Mouse (Mus musculus) frontal cortex, adult (tissue): Measurements from ENCODE around the gene Tmem132c.
"Not testable (repeated sequence)": the region's sequence is repeated elsewhere in the genome, so short reads cannot be mapped to it uniquely, and the experiment has no call there.

Experiments
- ATAC-seq: cut with Nextera tagmentation; 2 replicates; pipeline ENCODE4 v1.9.2; 2017; ENCODE audit warnings: mild to moderate bottlenecking, moderate library complexity, mixed read lengths; ENCODE audit not compliant: low TSS enrichment

Gene Tmem132c

DNA sequence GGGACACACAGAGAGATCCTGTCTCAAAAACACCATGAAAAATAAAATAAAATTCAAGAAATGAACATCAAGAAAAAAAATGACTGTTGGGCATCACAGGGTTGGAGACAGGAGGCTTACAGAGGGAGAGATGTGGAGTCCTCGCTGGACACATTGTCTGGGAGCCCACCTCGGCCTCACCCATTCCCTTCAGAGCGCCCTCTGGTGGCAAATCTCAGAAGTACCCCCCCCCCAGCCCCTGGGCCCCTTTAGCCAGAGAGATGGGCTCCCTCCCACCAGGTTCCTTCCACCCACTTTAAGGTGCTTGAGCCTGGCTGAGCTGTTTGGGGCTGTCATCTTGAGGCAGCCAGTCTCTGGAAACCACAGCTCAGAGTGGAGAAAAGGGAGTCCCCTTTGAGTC is 99.5 kb downstream of the Tmem132c start:
- ATAC-seq = no peak

DNA sequence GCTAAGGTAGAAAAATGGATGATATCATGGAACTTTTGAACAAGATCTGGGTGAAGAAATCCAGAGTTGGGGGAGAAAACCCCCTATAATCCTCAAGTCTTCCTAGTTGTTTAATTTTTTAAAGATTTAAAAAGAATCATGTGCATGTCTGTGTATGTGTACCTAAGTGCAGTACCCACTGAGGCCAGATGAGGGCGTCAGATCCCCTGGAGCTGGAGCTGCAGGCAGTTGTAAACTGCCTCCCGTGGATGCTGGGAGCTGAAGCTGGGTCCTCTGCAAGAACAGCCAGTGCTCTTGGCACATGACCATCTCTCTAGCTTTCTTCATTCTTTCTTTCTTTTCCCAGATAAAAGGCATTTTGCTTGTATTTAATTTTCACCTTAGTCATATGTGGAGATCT is 103.1 kb downstream of the Tmem132c start:
- no peak for ATAC-seq

DNA sequence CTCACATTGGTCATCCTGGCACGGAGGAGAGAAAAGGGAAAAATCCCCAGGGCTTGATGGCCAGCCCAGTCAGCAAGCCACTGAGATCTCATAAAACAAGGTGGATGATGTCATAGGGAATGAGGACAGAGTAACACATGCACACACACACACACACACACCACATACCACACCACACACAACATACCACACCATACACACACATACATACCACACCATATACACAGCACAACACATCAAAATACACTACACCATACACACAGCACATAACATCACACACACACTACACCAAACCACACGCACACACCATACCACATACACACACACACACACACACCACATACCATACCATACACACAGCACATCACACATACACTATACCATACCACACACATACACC is 104.8 kb downstream of the Tmem132c start:
- no peak for ATAC-seq

DNA sequence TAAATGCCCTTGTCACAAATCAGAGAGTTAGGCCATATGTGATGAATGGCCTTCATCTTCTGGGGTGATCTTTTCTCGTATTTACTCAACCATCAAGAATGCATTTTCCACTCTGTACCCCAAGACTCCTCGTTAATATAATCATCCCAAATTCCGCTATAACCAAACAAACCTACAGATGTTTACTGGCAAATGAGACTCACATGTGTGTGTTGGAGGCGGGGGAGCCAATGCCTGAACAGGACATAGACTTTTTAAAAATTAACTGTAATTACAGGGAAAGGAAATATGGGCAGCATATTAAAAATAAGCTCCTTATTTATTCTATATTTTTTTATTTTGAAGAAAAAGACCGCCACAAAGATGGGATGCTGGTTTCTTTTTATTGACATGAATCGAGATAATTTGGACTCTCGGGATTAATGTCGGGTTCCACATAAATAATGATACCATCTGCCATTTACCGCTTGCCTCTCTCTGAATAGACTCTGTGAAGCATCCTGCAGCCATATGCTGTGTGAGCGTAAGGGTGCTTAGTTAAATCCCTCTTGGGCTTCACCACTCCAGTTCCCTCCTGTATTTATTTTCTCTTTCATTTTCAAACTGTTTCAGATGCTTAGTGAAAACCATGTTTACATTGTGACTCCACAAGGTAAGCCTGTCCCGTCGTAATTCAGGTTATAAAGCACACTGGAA is 105.6 kb downstream of the Tmem132c start:
- ATAC-seq = no peak

DNA sequence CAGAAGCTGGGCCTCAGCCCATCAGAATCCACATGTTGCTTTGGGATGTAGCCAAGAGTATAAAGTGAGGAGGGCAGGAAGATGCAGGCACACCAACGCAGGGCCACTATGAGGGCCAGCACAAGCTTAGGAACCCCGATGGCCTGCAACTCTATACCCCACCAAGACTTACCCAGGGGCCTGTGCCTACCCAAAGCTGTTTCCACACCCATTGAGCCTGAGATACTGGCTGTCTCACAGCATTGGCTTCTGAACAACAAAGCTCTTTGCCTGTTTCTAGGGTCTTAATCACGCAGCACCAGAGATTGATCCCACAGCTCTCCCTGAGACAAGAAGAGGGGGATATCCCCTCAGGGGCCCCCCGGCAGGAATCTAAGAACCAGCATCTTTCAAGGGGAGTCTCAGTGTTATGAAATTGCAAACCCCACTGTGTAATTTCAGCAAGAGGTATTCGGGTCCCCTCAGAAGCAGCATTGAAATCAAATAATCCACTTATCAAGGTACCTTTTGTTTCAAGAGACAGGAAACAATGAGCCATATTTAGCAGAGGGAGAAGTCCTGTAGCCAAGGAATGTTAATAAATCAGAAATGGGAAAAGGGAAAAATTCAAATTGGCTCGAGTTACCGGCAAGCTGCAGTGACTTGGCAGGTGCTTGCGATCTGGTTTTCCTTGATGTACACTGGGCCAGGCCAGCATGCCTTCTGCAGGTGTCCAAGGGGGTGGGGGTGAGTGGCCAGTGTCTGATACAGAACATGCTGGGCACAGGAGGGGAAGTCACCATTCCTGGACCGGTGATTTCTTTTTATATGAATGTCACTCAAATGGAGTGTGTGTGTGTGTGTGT is 107.8 kb downstream of the Tmem132c start:
- ATAC-seq = no peak

DNA sequence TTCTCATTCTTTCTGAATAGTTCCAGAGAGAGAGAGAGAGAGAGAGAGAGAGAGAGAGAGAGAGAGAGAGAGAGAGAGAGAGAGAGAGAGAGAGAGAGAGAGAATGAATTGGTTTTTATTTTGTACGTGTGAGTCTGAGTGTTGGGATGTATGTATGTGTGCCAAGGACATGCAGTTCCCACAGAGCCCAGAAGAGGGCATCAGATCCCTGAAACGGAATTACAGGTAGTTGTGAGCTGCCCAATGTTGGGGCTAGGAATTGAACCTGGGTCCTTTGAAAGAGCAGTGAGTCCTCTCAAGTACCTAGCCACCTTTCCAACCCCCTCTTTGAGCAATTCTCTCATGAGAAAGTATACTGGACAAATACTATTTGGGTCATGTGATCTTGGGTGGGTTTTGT is 111.4 kb downstream of the Tmem132c start:
- no peak for ATAC-seq

DNA sequence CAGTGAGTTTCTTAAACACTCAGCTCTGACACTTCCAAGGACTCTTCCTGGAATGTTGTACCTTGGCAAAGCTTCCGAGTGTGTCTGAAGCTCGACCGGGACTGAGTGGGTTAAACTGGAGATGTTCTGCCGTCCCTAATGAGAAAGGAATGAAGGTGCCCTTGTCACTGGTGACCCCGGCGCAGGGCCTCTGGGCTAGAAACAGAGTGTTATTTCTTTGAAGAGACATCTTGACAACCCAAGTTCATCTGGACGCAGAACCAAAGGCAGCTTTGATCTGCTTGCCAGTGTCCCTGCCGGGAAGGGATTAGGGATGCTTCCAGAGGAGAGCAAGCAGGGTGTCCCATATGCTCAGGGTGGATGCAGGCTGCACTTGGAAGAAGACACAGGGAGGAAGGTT is 114.2 kb downstream of the Tmem132c start:
- no peak for ATAC-seq

GRCm38 (mm10) chr5:127357878-127358277 is 116.3 kb downstream of the Tmem132c start:
- not testable (repeated sequence) for ATAC-seq

GRCm38 (mm10) chr5:127361145-127361544 is 119.5 kb downstream of the Tmem132c start:
- no peak for ATAC-seq

DNA sequence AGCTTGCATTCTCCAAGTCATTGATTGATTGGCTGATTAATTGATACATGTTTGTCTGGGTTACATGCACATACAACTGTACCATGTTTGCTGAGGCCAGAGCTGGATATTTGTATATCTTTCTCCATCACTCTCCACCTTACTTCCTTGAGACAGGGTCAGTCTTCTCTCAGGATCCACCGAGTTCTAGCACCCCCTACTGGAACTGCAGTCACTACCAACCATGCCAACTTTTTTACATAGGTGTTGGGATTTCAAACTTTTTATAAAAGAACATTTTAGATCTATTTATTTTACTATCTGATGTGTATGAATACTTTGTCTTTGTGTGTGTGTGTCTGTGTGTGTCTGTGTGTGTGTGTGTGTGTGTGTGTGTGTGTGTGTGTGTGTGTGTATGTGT is 123.5 kb downstream of the Tmem132c start:
- ATAC-seq = no peak

GRCm38 (mm10) chr5:127368191-127368590 is 126.6 kb downstream of the Tmem132c start:
- no peak for ATAC-seq

GRCm38 (mm10) chr5:127369812-127370211 is 128.2 kb downstream of the Tmem132c start:
- ATAC-seq = no peak

GRCm38 (mm10) chr5:127370503-127370902 is 128.9 kb downstream of the Tmem132c start:
- ATAC-seq = peak; percentile 58; the same call in 1 of the 2 replicates

DNA sequence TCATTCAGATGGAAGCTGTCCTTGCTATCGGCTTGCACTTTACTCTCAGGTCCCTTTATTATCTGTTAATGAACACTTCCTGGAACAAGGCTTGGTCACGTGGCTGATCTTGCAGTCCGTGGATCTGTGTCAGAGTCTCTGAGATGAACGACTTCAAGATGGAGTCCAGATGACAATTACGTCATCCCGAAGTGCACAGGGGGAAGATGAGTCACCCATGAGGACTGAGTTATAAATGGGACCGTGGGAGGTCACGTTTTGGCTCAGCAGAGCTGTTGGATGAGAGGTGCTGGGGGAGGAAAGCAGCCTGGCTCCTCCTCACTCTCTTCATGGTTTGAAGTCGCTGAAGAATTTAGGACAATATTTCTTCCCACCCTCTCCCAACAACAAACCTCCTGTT is 132.6 kb downstream of the Tmem132c start:
- ATAC-seq = peak; percentile 75

- peak; percentile 90 for ATAC-seq
These were observed 134.0 kb downstream of the Tmem132c start for GRCm38 (mm10) chr5:127375654-127376053.

DNA sequence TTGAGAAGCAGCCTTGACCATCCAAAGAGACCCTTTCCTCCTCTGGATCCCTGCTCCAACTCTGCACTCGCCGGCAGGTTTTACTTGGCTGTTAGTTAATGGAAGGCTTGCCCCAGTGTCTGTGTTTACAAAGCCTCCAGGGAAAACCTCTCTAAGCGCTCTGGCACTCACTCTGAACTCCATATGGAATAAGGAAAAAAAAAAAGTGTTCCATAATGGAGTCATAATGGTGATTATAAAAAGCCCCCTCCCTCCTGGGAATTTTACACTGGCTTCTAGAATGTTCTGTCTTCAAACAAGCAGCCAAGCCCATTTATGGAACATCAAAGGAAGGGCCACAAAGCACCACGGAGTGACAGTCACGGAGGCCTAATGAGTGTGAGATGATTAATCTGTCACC is 136.9 kb downstream of the Tmem132c start:
- ATAC-seq = no peak

- ATAC-seq = no peak
These were observed 137.7 kb downstream of the Tmem132c start for GRCm38 (mm10) chr5:127379351-127379750.

- no peak; the same call in 1 of the 2 replicates for ATAC-seq
These were observed 139.6 kb downstream of the Tmem132c start for GRCm38 (mm10) chr5:127381216-127381615.

DNA sequence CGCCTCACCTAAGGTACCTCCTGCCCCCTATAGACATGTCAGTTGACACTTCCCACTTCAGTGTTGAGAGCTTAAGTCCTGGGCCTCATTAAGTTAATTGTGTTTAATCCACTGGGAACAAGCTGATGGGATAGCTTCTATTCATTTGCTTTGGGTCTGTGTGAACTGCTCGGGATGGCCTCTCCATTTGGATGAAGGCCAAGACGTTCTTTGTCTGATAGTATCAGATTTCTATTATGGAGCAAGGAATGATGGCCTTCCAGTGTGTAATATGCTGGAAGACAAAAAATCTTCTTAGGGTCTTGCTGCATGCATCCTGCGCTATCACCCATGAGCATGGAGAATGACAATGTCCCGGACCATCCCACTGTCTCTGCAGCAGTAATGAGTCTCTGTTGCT is 141.0 kb downstream of the Tmem132c start:
- ATAC-seq = no peak

- ATAC-seq = no peak
These were observed 149.6 kb downstream of the Tmem132c start for GRCm38 (mm10) chr5:127391187-127391586.

- ATAC-seq = no peak
These were observed 155.3 kb downstream of the Tmem132c start for GRCm38 (mm10) chr5:127396889-127397288.

- ATAC-seq = no peak
These were observed 156.4 kb downstream of the Tmem132c start for GRCm38 (mm10) chr5:127398010-127398409.

DNA sequence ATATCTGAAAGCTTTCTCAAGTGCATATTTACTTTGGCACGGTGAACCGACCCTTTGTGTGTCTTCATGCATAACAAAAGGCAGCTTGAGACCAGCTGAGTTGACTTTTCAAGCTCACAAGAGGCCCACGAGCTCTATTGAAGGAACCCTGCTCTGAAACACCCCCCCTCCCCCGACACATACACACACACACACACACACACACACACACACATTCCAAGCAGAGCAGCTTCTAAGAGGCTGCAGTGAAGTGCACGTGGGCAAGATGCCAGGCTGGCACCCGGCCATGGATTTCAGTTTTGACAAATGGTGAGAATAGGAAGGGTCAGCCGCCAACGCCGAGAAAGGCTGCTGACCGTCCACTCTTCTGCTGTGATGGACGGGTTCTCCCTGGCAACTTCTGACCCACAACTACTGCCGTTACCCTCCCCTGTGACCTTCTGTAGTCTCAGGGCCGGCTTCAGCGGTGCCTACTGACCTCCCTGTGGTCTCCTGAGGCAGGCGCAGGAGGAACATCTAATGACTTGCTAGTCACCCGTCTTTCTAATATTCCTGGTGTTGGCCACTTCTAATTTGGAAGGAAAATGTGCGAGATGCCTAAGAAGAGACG is 163.9 kb downstream of the Tmem132c start:
- ATAC-seq = no peak
